Mouse (Mus musculus) cerebellum, adult 2 months (tissue): ENCODE measurements around the gene Zfp747. TPM values are rescaled to one million over a fixed set of nuclear protein-coding genes. Genes with fewer than 3 reads are reported as not detected.
"Not testable (repeated sequence)": the region's sequence is repeated elsewhere in the genome, so short reads cannot be mapped to it uniquely, and the experiment has no call there.

Experiments
- DNase-seq, 2 experiments: peaks; one replicate each; pipeline ENCODE4 v3.0.0; 2021
- H3K27ac ChIP-seq: fragments of 200-500 bp; 2 replicates; pipeline ENCODE4 v1.5.1; 2012; ENCODE audit warnings: low read length, control low read depth, inconsistent platforms; ENCODE audit not compliant: insufficient read depth
- H3K27me3 ChIP-seq: fragments of 200-500 bp; 2 replicates; pipeline ENCODE4 v1.6.1; 2012; ENCODE audit warnings: inconsistent platforms, mild to moderate bottlenecking, low read length, moderate library complexity; ENCODE audit not compliant: control insufficient read depth, insufficient read depth
- H3K4me1 ChIP-seq: fragments of 200-500 bp; 2 replicates; pipeline ENCODE4 v1.6.1; 2011; ENCODE audit warnings: low read length; ENCODE audit not compliant: control insufficient read depth, insufficient read depth
- H3K4me3 ChIP-seq: fragments of 200-500 bp; replicated peaks from 2 replicates; pipeline ENCODE3; 2011; ENCODE audit warnings: mild to moderate bottlenecking, low read depth, low read length, control low read depth; ENCODE audit not compliant: insufficient read depth
- CTCF ChIP-seq: fragments of 200-500 bp; IDR thresholded peaks from 2 replicates; pipeline ENCODE4 v1.5.1; 2011; ENCODE audit warnings: low read depth, mild to moderate bottlenecking, control low read depth, low read length, moderate library complexity, borderline replicate concordance; ENCODE audit not compliant: insufficient read depth
- POLR2A ChIP-seq: fragments of 200-500 bp; IDR thresholded peaks from 2 replicates; pipeline ENCODE4 v1.6.1; 2011; ENCODE audit warnings: low read length, control low read depth, borderline replicate concordance; ENCODE audit not compliant: insufficient read depth
- WGBS: fragments of 180-500 bp; shearing (Covaris S2); methylation state at CpG from one replicate; pipeline ENCODE4 v1.1.7; 2018; 5-methylcytosine and 5-hydroxymethylcytosine counted together
- polyA plus RNA-seq: library from polyadenylated mRNA; depleted of rRNA; stranded (reverse); fragments of >200 nt; gene quantifications from 2 replicates; pipeline ENCODE4 v1.2.3, GENCODE M21; 2012

Zfp747 gene
- polyA plus RNA-seq, 1 experiment = 8.2 TPM

GRCm38 (mm10) chr7:127345512-127346325 lies 30.1 kb downstream of the Zfp747 start, which contains the start of gene Zfp768:
Gene Zfp768 (minus strand): TSS chr7:127345589.
- H3K27ac ChIP-seq = peak within 1 kb of the TSS; percentile 100
- DNase-seq = peak; percentile 93 to 98
- H3K27me3 ChIP-seq = no peaks in the 10 kb centered on the region
- H3K4me1 ChIP-seq = peaks cover 3% of the 10 kb centered on the region
- H3K4me3 ChIP-seq = peak within 1 kb of the TSS; percentile 96
- TF ChIP-seq CTCF = no peak
- TF ChIP-seq POLR2A = peak; percentile 83; the same call in 1 of the 2 replicates
- WGBS = under 1% methylated on average over 72 of the region's 76 CpGs

DNA sequence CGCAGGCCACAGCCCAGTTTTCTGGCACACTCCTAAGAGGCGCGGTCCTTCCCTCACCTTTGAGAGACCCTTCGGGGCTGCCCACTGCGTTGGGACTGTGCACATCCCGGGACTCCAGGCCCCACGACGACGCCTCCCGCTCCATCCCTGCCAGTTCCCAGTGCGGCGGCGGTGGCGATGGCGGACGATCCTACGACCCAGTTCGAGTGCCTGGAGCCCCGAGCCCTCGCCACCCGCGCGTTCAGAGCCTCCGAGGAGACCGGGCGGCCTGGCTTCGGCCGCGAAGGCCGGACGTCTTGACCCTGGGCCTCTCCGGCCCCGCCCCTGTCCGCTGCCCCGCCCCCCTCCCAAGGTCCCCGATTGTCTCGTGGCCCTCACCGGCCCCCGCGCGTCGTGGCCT lies 30.8 kb downstream of the Zfp747 start:
- WGBS = 2% methylated on average over 40 of the region's 42 CpGs
- no peak for DNase-seq
- TF ChIP-seq CTCF (no peak), POLR2A (0 out of 2 replicates have a peak, but pooled peaks have one; percentile 33)
- Histone ChIP-seq H3K4me3 (peak overlapping the region; percentile 96), H3K4me1 (peaks cover 3% of the 10 kb centered on the region), H3K27me3 (no peaks in the 10 kb centered on the region), H3K27ac (peak overlapping the region; percentile 90)

- 68% methylated on average over 8 of the region's 8 CpGs for WGBS
- peak; percentile 17 to 26 for DNase-seq
- H3K27me3 ChIP-seq = no peaks in the 10 kb centered on the region
- no peak overlapping the region for H3K27ac ChIP-seq
- H3K4me1 ChIP-seq = peaks cover 3% of the 10 kb centered on the region
- peak overlapping the region; percentile 96 for H3K4me3 ChIP-seq
- TF ChIP-seq CTCF (no peak), POLR2A (no peak)
Observed at GRCm38 (mm10) chr7:127344371-127344770, 31.5 kb downstream of the Zfp747 start.

- TF ChIP-seq CTCF (no peak), POLR2A (no peak)
- DNase-seq = peak; percentile 20 to 21
- no peak overlapping the region for H3K27ac ChIP-seq
- WGBS = 89% methylated on average over 38 of the region's 38 CpGs
- H3K4me1 ChIP-seq = peaks cover 3% of the 10 kb centered on the region
- H3K4me3 ChIP-seq = no peak overlapping the region
- no peaks in the 10 kb centered on the region for H3K27me3 ChIP-seq
Observed at GRCm38 (mm10) chr7:127343351-127344019, 32.4 kb downstream of the Zfp747 start.

DNA sequence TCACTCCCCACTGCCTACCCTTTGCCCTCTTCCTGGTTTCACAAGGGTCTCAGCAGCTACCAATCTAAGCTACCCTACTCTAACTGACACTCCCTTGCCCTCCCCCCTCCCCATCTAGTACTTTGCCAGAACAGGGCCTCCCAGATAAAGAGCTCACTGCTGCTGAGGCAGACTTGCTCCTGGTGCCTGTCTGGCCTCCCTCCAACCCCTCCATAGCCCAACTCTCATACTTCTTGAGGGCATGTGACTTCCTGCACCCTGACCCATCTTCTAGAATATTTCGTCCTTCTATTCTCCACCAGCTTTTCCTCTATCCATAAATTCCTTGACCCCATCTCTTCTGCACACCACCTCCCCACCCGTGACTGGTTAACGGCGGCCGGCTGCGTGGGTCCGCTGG lies 33.0 kb downstream of the Zfp747 start:
- H3K27ac ChIP-seq = no peak overlapping the region
- 92% methylated on average over 7 of the region's 7 CpGs for WGBS
- H3K4me3 ChIP-seq = no peak overlapping the region
- DNase-seq = no peak
- H3K27me3 ChIP-seq = no peaks in the 10 kb centered on the region
- H3K4me1 ChIP-seq = peaks cover 3% of the 10 kb centered on the region
- TF ChIP-seq POLR2A = no peak
- TF ChIP-seq CTCF = no peak

- TF ChIP-seq CTCF (peak; percentile 39; the same call in 1 of the 2 replicates), POLR2A (no peak)
- Histone ChIP-seq H3K4me3 (no peak overlapping the region), H3K27ac (no peak overlapping the region), H3K27me3 (no peaks in the 10 kb centered on the region), H3K4me1 (peaks cover 3% of the 10 kb centered on the region)
- no peak for DNase-seq
- 59% methylated on average over 4 of the region's 4 CpGs for WGBS
Observed at GRCm38 (mm10) chr7:127342332-127342731, 33.5 kb downstream of the Zfp747 start.

DNA sequence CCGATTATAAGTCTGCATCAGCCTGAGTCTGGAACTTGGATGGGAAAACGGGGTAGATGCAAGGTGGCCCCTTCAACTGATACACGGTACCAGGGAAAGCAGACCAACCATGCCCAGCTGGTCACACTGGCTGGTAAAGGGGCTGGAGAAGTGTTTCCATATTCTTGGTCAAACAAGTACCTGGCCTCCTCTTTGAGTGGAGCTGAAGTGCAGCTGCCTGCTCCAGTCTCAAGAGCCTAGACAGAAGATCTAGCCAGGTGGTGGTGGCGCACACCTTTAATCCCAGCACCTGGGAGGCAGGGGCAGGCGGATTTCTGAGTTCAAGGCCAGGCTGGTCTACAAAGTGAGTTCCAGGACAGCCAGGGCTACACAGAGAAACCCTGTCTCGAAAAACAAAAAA lies 34.0 kb downstream of the Zfp747 start:
- not testable (repeated sequence) for H3K4me3 ChIP-seq, H3K27ac ChIP-seq, H3K4me1 ChIP-seq, H3K27me3 ChIP-seq, DNase-seq
- 92% methylated on average over 6 of the region's 6 CpGs for WGBS

DNA sequence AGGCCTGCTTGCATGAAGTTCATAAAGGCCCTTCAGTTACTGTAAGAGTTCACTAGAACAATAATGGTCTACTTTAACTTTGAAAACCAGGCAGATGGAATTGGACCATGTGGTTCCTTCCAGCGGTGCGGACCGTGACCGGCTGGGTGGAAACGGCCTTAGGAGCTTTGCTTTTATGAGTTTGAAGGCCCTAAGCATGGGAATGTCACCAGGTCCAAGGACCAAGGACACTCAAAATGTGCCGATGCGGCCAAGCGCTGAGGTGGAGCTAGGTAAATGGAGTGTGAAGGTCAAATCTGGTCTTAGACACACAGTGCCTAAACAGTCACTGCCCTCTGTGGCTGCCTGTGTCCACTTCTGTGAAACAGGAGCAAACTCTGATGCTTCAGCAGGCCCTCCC lies 34.5 kb downstream of the Zfp747 start:
- WGBS = 94% methylated on average over 8 of the region's 8 CpGs
- no peak overlapping the region for H3K4me3 ChIP-seq
- H3K27me3 ChIP-seq = no peaks in the 10 kb centered on the region
- no peak for TF ChIP-seq CTCF
- TF ChIP-seq POLR2A = no peak
- H3K4me1 ChIP-seq = peaks cover 3% of the 10 kb centered on the region
- no peak for DNase-seq
- H3K27ac ChIP-seq = no peak overlapping the region
